Mouse (Mus musculus) kidney, adult 18-20 months (tissue): ENCODE results near the gene Cyp2e1.
A peak's percentile ranks its signal among the peaks of the same experiment; 100 is the strongest.

Experiments
- DNase-seq: peaks from one replicate; pipeline ENCODE4 v3.0.0; 2021

Gene Cyp2e1

GRCm38 (mm10) chr7:140811714-140812113 is 48.2 kb downstream of the Cyp2e1 start:
- no peak for DNase-seq

GRCm38 (mm10) chr7:140812850-140813249 is 49.3 kb downstream of the Cyp2e1 start:
- DNase-seq = no peak

DNA sequence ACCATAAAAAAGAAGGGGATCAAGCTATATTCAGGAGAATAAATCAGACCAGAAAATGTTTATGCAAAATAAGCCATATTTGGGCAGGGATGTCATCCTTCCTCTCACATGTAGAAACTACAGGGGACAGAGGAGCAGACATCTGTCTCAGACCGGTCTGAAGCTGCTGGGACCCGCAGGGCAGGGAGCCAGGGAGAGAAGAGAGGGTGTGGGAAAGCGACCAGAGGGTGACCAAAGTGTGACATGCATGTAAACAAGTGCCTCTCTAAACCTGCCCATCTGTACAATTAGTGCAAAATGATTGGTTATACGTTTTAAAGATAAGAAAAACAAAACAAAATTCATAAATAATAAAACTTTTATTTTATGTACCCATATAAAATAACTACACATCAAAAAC is 56.6 kb downstream of the Cyp2e1 start:
- DNase-seq = no peak

DNA sequence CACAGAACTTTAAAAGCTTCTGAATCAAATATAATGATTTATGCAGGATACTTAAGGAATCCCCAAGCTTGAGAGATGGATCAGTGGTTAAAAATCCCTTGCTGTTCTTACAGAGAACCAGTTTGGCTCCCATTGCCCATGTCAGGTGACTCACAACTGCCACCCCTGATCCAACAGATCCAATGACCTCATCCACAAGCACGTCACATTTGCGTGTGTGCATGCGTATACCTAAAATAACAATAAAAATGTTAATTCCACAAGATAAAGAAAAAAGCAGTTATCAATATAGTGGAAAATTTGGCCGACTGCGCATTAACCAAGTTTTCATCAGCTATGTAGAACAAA is 57.7 kb downstream of the Cyp2e1 start:
- no peak for DNase-seq

DNA sequence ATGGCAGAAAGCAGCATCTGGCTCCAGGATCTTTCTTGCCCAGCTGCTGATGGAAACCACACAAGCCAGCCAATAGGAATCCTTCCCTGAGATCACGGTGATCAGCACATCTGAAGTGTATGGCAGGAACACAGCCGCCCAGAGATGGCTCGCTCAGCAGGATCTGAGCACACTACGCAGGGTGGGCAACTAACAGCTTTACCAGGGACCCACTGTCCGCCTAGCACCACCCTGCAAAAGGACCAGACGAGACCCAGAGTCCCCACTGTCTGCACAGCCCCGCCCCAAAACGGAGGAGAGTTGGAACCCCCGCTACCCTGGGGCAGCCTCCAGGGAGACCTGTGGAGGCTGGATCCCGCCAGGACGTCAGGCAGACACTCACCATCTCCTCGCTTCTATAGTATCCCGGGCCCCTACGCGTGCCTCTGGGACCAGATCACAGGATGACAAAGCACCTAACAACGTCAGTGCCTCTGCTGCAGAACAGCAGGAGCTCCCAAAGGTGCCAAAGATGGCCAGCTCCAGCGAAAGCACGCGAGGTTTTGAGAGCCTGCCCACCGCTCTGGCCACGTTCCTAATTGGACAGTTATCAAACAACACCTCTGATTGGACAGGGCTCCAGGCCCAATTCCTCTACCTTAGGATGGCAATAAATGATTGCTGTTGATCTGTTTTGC is 58.3 kb downstream of the Cyp2e1 start, which contains the start of gene Zfp941:
Gene Zfp941 (minus strand): TSS at position 526 of the 677 bp plus-strand sequence.
- peak; percentile 52 for DNase-seq

- DNase-seq = no peak
Observed at GRCm38 (mm10) chr7:140822731-140823130, 59.2 kb downstream of the Cyp2e1 start.
